Mouse (Mus musculus) kidney, adult 11 months (tissue): ENCODE measurements around the gene Ccl12.

Source experiments
- DNase-seq: peaks from one replicate; pipeline ENCODE4 v3.0.0; 2022

Gene Ccl12

DNA sequence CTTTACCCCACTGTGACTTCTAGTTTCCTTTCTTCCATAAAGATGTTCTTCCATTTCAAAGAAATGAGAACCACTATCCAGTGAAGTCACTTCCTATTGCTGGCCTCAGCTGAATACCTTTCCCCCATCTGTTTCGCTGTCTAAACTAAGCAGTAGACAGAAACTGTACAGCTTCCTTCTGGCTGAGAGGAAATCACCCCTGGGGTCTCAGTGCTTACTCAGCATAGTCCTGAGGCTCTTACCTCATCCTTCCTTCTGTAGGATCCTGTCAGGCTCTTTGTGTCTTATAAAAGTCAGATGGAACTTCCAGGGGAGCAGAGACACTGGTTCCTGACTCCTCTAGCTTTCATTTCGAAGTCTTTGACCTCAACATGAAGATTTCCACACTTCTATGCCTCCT, at the start of gene Ccl12:
TSS of gene Ccl12 (plus strand) at position 317 of the 400 bp plus-strand sequence.
- no peak for DNase-seq

DNA sequence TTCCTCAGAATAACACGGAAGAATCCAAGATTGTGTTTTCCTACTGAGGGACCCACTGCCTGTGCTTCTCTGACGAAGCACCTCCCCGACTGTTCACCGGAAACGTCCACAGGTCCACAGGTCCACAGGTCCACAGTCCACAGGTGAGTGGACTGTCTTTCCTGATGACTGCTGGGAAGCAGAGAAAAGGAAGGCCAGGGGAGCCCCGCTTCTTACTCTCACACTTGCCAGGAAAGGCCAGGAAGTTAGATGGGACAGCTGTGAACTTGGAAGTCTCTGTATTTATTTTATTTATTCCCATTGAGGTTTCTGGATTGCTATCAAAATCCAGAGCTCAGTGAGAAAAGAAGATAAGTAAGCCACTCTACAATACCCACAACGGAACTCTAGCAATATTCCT, 47.8 kb upstream of the Ccl12 start:
- DNase-seq = no peak

DNA sequence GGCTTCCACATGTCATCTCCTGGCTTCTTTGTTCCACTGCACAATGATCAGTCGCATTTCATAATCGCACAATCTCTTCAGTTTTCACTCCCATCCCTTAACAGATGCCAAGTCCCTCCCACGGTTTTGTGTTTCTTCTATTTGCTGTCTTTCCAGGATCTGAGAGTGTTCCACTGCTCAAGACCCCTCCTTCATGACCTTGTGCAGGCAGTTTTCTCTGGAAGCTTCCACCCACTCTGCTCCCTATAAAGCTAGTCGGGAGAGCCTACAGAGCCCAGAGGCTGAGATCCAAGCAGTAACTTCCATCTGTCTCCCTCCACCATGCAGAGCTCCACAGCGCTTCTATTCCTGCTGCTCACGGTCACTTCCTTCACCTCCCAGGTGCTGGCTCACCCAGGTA, 44.0 kb upstream of the Ccl12 start, which contains the start of gene Ccl11:
TSS of gene Ccl11 (plus strand) at position 178 of the 400 bp plus-strand sequence.
- no peak for DNase-seq

DNA sequence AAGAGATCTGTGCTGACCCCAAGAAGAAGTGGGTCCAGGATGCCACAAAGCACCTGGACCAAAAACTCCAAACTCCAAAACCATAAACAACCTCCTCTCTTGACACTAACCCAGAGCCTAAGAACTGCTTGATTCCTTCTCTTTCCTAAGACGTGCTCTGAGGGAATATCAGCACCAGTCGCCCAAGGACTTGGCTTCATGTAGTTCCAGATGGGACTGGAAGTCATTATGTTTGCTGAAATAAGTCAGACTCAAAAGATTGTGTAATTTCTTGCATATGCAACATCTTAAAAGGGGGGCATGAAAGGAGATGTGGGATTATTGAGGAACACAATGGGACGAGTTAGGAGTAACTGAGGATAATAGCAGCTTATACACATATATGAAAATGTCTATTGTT, 39.4 kb upstream of the Ccl12 start:
- DNase-seq = no peak

DNA sequence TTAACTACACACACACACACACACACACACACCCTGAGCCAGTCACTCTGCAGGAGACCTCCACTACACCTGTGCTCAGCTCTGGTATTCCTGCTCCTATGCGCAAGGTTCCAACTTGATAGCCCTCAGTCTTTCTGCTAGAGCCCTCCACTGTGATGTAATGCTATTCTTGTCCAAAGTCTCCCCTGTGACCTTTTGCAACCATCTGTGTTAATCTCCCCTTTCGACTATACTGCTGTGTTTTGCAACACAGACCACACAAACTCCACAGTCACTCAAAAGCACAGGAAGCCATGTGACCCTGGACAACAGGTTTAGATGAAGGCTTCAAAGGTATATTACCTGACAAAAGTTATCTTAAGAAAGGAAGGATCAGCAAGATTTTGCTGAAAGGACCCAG, 38.2 kb upstream of the Ccl12 start:
- no peak for DNase-seq

DNA sequence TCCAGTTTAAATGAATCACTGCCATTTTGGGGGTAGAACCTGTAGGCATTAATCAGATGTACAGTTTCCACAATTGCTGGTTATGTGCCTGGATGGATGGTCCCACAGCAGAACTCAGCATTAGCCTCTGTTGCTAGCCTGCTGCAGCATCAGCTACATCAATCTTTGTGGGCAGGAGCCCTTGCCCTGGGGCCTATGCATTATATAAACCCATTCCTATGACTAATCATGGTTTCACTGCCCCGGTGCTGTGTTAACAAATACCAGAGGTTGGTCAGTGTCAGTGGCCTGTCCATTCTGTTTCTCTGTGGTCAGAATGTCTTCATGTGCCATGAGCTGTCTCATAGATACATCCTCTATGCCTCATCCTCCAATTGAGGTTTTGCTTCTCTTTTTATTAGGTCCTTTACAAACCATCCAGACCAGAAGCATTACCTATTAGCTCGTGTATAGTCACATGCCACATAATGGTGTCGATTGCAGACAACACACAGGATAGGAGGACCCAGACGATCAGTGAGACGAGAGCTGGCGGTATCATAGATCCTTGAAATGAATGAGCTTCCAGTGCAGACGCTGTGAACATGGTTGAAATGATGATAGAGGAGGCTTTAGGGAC, 34.6 kb upstream of the Ccl12 start:
- no peak for DNase-seq

DNA sequence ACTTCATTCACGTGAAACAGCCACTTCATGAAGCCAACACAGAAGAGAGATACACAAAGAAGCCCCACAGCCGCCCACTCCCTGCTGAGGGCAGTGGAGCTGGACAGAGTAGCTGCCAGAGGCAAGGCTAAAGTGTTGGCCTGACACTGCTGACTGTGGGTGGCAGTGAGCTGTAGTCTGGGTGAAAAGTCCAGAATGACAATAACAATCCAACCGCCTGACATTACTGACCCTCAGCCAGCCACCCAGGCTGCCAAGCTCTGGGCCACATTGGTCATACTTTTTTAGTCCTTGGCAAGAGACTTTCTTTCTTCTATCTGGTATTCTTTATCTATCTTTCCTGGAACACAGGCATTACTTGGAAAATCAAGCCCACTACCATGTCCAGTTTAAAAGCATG, 30.6 kb upstream of the Ccl12 start:
- DNase-seq = no peak

DNA sequence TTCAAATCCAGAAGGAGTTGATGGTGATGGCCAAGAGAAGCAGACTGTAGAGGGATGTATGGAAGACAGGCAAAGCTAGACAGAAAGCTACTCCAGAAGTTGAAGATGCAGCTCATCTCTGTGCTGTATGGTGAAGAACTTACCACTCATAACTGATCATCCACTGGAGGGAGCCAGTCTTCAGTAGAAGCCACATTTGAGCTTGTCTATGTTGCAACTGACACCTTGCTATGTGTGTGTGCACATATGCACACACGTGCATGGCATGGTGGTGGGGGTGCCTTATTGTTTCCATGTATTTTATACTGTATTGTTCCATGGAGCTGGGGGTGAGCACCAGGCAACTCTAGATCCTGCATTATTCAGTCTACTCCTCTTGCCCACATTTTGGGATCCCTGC, 29.3 kb upstream of the Ccl12 start:
- DNase-seq = no peak

DNA sequence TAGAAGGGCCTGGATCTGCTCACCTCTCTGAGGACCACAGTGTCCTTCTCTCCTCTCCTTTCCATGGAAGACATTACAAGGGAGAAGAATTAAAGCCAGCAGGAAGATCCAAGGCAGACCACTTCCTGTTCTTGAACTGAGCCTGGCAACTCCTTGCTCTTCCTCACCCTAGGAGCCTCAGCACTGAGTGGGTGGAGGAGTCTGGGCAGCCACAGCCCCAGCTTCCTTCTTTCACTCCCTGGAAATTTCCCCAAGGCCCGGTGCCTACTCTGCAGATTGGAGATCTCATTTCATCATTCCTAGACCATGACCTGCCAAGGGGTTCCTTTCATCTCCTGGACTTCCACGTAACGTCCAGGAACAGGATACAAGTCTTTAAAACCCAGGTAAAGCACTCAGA, 28.7 kb upstream of the Ccl12 start:
- DNase-seq = no peak

DNA sequence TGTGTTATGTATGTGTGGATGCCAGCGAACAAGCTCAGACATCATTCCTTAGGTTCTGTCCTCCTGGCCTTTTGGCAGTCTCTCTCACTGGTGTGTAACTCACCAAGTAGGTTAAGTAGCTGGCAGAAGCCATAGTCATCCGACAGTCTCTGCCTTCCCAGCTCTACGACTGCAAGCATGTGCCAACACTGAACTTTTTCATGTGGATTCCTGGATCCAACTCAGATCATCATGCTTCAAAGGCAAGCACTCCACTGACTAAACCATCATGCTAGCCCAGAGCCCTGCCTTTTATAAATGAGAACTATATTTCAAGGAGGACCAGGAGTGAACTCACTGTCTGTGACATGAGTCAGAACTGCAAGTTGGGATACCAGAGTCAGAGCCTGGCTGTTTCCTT, 28.0 kb upstream of the Ccl12 start:
- no peak for DNase-seq

DNA sequence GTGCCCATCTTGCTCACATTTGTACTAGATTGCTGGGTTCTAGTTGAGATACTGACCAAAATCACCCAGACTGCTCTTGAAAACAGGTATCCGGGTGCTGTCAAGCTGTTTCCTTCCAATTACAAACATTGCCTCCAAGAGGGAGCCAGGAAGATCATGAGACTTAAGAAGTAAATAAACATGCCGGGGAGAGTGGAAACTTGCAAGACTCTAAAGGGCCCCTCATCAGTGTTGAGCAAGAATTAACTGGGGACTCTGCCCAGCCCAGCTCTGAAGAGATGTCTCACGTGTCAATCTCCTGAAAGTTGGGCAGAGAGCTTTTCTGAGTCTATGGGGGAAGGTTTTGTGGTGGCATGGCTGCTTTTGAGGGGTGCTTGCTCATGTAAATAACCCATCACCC, 24.6 kb upstream of the Ccl12 start:
- no peak for DNase-seq

DNA sequence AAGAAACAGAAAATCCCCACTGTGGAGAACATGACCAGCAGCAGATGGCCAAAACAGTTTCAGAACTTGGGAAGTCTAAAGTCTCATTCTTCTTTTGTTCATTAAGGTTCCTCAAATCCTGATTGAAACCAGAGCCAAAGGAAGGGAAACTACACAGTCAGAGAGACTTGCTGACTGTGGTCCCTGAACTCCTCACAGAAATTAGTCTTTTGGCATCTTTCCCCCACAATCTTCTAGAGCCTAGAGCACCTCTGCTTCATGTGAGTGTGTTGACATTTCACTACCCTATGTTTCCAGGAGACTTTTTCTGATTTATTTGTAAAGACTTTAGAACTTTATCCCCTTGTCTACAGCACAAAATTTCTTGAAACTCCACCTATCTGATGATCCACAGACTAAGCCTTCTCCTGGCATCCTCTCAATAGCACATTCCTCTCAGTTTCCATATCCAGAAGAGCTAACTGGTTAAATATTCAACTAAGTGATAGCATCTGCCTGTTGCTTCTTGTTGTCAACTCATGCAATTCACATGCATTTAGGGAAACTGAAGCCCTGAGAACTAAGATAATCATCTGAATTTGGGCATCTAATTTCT, 23.4 kb upstream of the Ccl12 start:
- DNase-seq = no peak

DNA sequence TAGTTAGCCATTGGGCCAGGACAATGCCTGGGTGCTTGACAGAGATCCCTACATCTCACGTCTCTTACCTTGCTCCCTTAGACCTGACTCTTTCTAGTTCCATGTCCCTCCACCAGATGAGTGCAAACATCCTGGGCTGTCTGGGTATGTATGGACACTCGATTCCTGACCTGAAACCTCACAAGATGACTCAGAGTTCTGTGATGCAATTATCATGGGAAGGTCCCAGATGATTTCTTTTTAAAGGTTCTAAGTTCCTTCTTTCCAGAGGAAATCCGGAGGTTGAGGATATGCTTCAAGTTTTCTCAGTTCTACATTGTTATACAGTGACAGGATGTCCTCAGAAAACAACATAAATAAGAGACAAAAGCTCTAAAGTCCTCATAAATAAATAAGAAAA, 20.8 kb upstream of the Ccl12 start:
- no peak for DNase-seq

DNA sequence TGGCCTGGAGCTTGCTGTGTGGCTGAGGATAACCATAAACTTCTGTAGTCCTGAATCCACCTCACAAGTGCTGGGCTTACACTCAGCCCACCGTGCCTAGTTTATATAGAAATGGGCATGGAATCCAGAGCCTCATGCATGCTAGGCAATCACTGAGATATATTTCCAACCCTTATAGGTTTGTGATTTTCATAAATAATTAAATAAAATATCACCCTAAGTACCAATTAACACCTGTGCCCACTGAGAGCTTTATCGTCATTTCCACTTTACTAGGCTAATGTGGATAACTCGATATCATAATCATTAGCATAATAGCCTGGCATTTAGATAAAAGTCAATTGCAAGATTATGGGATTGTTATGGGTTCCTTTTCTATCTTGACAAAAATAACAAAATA, 17.3 kb upstream of the Ccl12 start:
- no peak for DNase-seq

DNA sequence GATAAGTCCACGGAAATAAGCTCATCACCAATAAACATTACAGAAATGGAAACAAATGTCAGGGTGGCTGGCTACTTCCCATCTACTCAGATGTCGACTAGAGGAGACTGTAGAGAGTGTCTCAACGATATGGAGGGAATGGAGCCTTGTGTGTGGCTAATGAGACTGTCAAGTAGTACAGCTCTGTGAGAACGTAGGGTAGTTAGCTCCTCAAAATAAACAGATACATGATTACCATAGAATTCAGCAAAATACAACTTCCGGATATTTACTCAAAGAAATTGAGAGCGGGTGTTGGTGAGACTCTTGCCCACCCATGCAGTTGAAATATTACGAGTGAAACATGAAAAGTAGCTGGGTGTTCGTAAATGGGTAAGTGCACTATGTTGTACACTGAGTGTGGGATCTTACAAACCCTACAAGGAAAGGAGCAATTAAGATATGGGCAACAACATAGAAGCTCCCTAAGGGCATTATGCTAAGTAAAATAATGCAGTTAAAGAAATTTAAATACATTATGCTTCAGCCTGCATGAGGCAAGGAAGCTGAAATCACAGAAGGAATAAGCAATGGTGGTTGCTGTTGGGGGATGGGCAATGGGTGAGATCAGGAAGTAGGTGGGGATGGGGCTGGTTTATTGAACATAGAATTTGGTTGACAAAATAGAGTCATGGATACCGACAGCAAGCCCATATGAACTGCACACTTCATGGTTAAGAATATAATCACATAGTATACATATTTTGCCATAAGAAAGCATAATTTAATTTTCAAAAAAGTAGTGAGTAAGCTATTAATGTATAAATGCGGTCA, 1.9 kb upstream of the Ccl12 start:
- no peak for DNase-seq

DNA sequence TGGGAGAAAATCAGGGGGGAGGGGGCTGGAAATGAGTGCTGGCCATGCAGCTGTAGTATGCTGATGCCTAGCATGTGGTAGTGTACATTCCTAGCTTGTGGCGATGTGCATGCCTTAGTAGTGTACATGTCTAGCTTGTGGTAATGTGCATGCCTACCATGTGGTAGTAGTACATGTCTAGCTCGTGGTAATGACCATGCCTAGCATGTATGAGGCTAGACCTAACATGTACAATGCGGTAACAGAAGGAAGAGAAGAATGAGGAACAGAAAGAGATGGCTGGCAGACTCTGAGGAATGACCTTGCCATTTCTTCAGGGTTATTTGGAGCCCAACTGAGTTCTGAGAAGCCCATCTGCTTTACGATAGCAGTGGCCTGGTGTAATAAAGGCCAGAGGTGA, 558 bp upstream of the Ccl12 start:
- DNase-seq = no peak

DNA sequence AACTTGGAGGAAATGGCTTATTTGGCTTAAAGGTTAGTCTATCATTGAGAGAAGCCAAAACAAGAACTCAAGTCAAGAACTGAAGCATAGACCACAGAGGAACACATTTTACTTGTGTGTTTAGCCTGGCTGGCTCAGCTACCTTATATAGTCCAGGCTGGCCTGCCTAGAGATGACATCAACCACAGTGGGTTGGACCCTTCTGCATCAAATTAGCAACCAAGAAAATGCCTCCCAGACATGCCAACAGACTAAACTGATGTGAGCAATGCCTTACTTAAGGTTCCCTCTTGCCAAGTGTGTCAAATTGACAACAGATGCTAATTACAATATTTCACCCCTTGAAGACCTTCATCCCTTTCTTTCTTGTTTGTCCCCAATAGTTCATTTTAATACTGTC, 8.0 kb downstream of the Ccl12 start:
- no peak for DNase-seq

DNA sequence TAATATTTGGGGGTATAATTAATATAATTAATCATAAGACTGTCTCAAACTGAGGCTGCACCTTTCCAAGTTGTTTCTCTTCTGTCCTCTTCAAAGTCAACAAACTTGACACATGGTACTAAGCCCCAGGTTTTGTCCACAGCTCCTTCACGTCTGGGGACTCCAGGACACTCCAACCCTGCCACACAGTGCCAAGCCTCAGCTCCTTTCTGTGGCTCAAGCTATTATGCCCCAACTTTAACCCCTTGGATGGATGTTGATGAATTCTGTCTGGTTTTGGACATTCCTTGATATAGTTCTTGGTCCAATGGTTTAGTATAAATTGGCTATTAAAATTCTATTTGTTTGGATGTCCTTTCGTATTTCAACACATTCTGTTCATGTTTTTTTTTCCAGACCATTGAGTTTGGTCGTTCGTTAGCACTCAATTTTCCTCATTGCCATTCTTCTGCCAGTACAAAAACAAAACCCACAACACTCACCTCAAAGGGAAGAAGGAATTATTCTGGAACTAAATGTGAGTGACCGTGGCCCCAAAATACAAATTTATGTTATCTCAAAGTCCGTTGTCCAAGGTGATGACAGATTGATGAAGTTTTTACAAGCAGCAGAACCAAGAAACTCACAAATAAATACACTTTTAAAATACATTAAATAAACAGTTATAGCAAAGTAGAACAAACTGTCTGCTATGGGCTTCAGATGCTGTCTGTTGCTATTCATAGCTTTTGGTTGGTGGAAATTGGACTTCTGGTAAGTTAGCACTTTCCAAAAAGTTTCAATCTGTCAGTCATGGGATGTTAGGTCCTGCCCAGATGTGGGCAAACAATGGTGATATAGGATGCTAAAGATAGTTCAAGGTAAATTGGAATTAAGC, 9.0 kb downstream of the Ccl12 start:
- no peak for DNase-seq

DNA sequence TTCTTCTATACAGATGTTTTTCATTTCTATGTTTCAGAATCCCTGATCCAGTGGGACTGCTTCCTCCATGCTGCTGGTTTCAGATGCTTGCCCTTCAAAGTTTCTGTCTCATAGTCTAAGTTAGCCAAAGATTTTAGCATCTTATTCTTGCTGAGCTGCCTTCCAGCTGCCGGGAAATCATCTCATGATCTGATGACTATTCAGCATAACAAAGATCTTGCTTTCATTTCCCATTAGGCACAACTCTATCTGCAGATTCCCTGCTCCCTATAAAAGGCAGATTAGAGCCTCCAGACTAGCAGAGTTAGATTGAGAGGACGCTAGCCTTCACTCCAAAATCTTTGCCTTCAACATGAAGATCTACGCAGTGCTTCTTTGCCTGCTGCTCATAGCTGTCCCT, 13.2 kb downstream of the Ccl12 start, which contains the start of gene Ccl8:
TSS of gene Ccl8 (plus strand) at position 301 of the 400 bp plus-strand sequence.
- DNase-seq = no peak

DNA sequence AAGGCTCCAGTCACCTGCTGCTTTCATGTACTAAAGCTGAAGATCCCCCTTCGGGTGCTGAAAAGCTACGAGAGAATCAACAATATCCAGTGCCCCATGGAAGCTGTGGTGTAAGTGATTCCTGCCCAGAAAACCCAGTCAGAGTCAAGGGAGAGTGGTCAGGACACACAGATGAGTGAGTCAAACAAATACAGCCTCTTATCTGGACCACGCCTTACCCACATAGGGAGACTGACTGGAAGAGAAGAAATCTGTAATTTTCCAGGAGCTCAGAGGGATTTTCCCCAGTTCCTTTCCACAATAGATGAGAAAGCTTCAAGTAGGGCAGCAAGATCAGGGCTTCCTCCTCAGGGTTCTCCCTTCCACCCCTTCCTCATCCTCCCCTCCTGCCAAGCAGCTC, 14.4 kb downstream of the Ccl12 start:
- no peak for DNase-seq

DNA sequence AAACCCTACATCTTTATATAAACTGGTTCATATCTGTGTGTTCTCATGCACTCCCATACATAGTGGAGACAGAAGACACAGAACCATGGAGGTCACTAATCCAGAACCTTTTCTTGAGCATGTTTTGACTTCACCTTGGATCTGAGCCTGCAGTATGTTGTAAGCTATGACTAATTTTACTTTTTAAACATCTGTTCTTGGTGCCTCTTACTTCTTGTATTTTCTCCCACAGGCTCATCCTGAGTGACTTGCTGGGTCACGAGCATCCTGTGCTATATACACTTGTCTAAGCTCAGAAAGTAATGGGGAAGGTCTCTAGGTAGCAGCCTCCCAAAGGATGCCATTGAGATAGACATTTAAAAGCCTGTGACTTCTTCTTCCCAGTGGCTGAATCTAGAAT, 31.3 kb downstream of the Ccl12 start:
- DNase-seq = no peak

DNA sequence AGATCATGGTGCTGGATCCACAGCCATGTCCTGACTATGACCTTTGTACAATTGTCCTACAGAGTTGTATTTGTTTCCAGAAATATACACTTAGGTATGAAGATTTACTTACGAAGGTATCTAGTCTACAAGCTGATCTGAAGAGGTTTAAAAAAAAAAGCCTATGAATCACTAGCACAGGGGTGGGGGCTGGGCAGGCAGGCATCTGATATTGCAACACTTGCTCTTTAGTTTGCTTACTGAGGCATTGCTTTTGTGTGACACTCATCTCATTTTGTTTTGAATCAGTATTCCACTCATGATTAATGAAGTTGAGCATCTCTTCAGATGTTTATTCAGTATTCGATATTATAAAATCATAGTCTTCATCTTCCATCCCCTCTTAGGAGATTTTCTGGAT, 34.6 kb downstream of the Ccl12 start:
- no peak for DNase-seq

DNA sequence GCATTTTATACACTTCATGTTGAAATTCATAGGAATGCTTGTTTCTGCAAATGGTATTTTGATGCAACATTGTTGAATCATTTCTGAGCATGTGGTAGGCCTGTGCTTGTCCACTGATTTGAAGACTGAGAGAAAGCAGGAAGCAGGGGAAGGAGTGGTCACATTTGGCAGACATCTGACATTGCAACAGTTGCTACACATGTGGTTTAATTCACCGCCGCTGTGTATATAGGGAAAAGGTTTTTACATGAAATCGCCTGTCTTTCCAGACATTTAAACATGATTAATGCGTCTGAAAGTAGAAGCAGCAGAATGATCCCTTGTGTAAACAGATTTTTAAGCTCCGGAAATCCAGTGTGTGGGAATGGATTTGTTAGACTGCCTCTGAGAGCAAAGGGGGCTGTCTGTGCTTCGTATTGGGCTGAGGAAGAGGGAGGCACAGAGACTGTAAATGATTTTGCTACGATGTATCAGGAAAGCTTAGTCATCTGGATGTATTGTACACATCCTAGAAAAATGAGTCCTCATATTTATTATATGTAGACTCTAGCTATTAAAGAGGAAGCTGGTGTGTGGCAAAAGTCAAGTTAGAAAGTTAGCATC, 37.9 kb downstream of the Ccl12 start:
- no peak for DNase-seq
